ENCODE assay signal across 8 mouse cellular contexts in genomic region chr11:88069246-88069570, GRCm38 (mm10). TPM values are rescaled to one million over a fixed set of nuclear protein-coding genes. Genes with fewer than 3 reads are reported as not detected.
DNase-seq lines count a peak whose midpoint lies in the region; ATAC-seq and TF ChIP-seq lines count a peak whose summit lies in the region.

No protein-coding gene starts in this region.

- peak overlapping the region; percentile 100 for H3K4me3 ChIP-seq in kidney, postnatal 0 days (replicated peaks; ENCODE audit: low read depth, low read length)
- H3K4me3 ChIP-seq in cortical plate, adult 2 months (ENCODE audit: insufficient read depth, low read length), result peak overlapping the region; percentile 69
- H3K4me3 ChIP-seq in hindbrain, postnatal 0 days (ENCODE audit: low read length), result peak overlapping the region; percentile 99
- peak overlapping the region; percentile 85 for H3K4me3 ChIP-seq in myocyte

- no peaks in the 10 kb centered on the region for H3K27me3 ChIP-seq in kidney, postnatal 0 days (ENCODE audit: insufficient read depth, low read length)
- no peaks in the 10 kb centered on the region for H3K27me3 ChIP-seq in hindbrain, postnatal 0 days (ENCODE audit: insufficient read depth, low read length)
- H3K27me3 ChIP-seq in myocyte (ENCODE audit: control insufficient read depth, insufficient read depth, insufficient read length), result no peaks in the 10 kb centered on the region

- no peak for TF ChIP-seq CTCF in kidney, postnatal 0 days (IDR thresholded peaks at IDR 0.05; ENCODE audit: low read depth)
- TF ChIP-seq CTCF in cortical plate, adult 2 months (IDR thresholded peaks at IDR 0.05; ENCODE audit: extremely low read depth, insufficient read depth, low read length), result no peak
- TF ChIP-seq CTCF in hindbrain, postnatal 0 days (IDR thresholded peaks at IDR 0.05; ENCODE audit: low read depth), result no peak

- H3K9me3 ChIP-seq in kidney, postnatal 0 days (replicated peaks; ENCODE audit: low read length), result no peaks in the 10 kb centered on the region
- no peaks in the 10 kb centered on the region for H3K9me3 ChIP-seq in hindbrain, postnatal 0 days (ENCODE audit: low read length)

- H3K36me3 ChIP-seq in kidney, postnatal 0 days (ENCODE audit: insufficient read depth, low read length), result peaks cover 9% of the 10 kb centered on the region
- H3K36me3 ChIP-seq in hindbrain, postnatal 0 days (ENCODE audit: insufficient read depth, low read length), result peaks cover 6% of the 10 kb centered on the region; the same call in 1 of the 2 replicates
- peaks cover 8% of the 10 kb centered on the region for H3K36me3 ChIP-seq in myocyte (ENCODE audit: control insufficient read depth, insufficient read depth)

- peak overlapping the region; percentile 44 for H3ac ChIP-seq in myocyte (ENCODE audit: control insufficient read depth, insufficient read length)

- peak overlapping the region; percentile 90 for H3K4me2 ChIP-seq in kidney, postnatal 0 days (ENCODE audit: low read length)
- H3K4me2 ChIP-seq in hindbrain, postnatal 0 days (ENCODE audit: low read depth, low read length), result peak overlapping the region; percentile 97
- peak overlapping the region; percentile 97 for H3K4me2 ChIP-seq in myocyte (ENCODE audit: low read depth)

- H3K79me2 ChIP-seq in myocyte (ENCODE audit: control insufficient read depth, insufficient read depth), result peaks cover 58% of the 10 kb centered on the region

- no peak for TF ChIP-seq POLR2A in cortical plate, adult 2 months (IDR thresholded peaks at IDR 0.05; ENCODE audit: extremely low read depth, insufficient read depth, low read length)
- TF ChIP-seq POLR2A in myocyte (IDR thresholded peaks at IDR 0.05; ENCODE audit: insufficient read length, low read depth), result no peak

- peaks cover 24% of the 10 kb centered on the region for H3K4me1 ChIP-seq in kidney, postnatal 0 days (replicated peaks; ENCODE audit: insufficient read depth, low read length)
- H3K4me1 ChIP-seq in cortical plate, adult 2 months (ENCODE audit: control insufficient read depth, insufficient read depth, low read length), result peaks cover 3% of the 10 kb centered on the region
- H3K4me1 ChIP-seq in hindbrain, postnatal 0 days (ENCODE audit: insufficient read depth, low read length), result peaks cover 19% of the 10 kb centered on the region

- no peak for DNase-seq in kidney, postnatal 0 days (ENCODE audit: low spot score)
- DNase-seq in kidney, postnatal 25 days, result no peak
- no peak for DNase-seq in hindbrain, postnatal 0 days (ENCODE audit: low spot score)
- no peak for DNase-seq in spleen, adult 12 weeks (ENCODE audit: low spot score)
- DNase-seq in layer of hippocampus, adult 11-12 months (ENCODE audit: low spot score), result no peak
- no peak for DNase-seq in adipocyte (ENCODE audit: low spot score)

- peak overlapping the region; percentile 98 for H3K27ac ChIP-seq in kidney, postnatal 0 days
- H3K27ac ChIP-seq in cortical plate, adult 2 months (ENCODE audit: insufficient read depth, low read length), result no peak overlapping the region
- peak overlapping the region; percentile 97 for H3K27ac ChIP-seq in hindbrain, postnatal 0 days

- WGBS in kidney, postnatal 0 days, result under 1% methylated on average over 12 of the region's 12 CpGs
- under 1% methylated on average over 12 of the region's 12 CpGs for WGBS in hindbrain, postnatal 0 days

- no peak for ATAC-seq in kidney, postnatal 0 days (replicated peaks; ENCODE audit: low FRiP score, low read depth)
- no peak for ATAC-seq in hindbrain, postnatal 0 days

- peak overlapping the region; percentile 98 for H3K9ac ChIP-seq in kidney, postnatal 0 days (ENCODE audit: low read depth, low read length)
- H3K9ac ChIP-seq in hindbrain, postnatal 0 days (replicated peaks; ENCODE audit: low read length), result peak overlapping the region; percentile 97

TF ChIP-seq in myocyte, 11 proteins besides CTCF, POLR2A, EP300 and RAD21:
- TF ChIP-seq MAX (IDR thresholded peaks at IDR 0.05; ENCODE audit: low read depth), result no peak
- no peak for TF ChIP-seq E2F4 (IDR thresholded peaks at IDR 0.05; ENCODE audit: insufficient read depth)
- no peak for TF ChIP-seq POLR2AphosphoS2 (IDR thresholded peaks at IDR 0.05; ENCODE audit: insufficient read length, low read depth)
- no peak for TF ChIP-seq CEBPB (IDR thresholded peaks at IDR 0.05; ENCODE audit: insufficient read depth, poor library complexity, severe bottlenecking)
- no peak for TF ChIP-seq USF1 (IDR thresholded peaks at IDR 0.05; ENCODE audit: low read depth)
- TF ChIP-seq MYOD1 (IDR thresholded peaks at IDR 0.05; ENCODE audit: control insufficient read depth in 1 of 3, insufficient read length in 2 of 3, low read depth in 2 of 3), result no peak
- no peak for TF ChIP-seq SRF (IDR thresholded peaks at IDR 0.05; ENCODE audit: control insufficient read depth, insufficient read length, low read depth)
- TF ChIP-seq MYOG (IDR thresholded peaks at IDR 0.05; ENCODE audit: control insufficient read depth in 1 of 3, insufficient read depth in 1 of 3, insufficient read length in 2 of 3, low read depth in 2 of 3), result no peak
- TF ChIP-seq TCF12 (IDR thresholded peaks at IDR 0.05; ENCODE audit: insufficient read depth, poor library complexity, severe bottlenecking), result no peak
- no peak for TF ChIP-seq TCF3 (IDR thresholded peaks at IDR 0.05; ENCODE audit: insufficient read length, low read depth)
- no peak for TF ChIP-seq REST (IDR thresholded peaks at IDR 0.05; ENCODE audit: insufficient read depth, insufficient read length)

RNA-seq across cellular contexts. Expression of gene Vezf1, which starts 1.1 kb away (rescaled TPM):
- polyA plus RNA-seq in kidney, postnatal 0 days (2015; fragmentation: Nextera tagmentation; extraction: Ambion mirVana), result 38.8 and 39.8 TPM in 2 replicates
- 16.8 and 18.5 TPM in 2 replicates for polyA plus RNA-seq in cortical plate, adult 2 months (2012; rRNA removed)
- total RNA-seq in hindbrain, postnatal 0 days (2014; rRNA removed), result 32.7 and 33.5 TPM in 2 replicates
- 29.2 and 31.9 TPM in 2 replicates for polyA plus RNA-seq in hindbrain, postnatal 0 days (2015; fragmentation: Nextera tagmentation; extraction: Ambion mirVana)
- polyA plus RNA-seq in myocyte (2012; fragmentation: generic; extraction: Trizol), result 17.7 TPM

RNA-seq across cellular contexts. Expression of gene Srsf1, which starts 22.0 kb away (rescaled TPM):
- 187 and 206 TPM in 2 replicates for polyA plus RNA-seq in kidney, postnatal 0 days (2015; fragmentation: Nextera tagmentation; extraction: Ambion mirVana)
- polyA plus RNA-seq in cortical plate, adult 2 months (2012; rRNA removed), result 229 and 247 TPM in 2 replicates
- total RNA-seq in hindbrain, postnatal 0 days (2014; rRNA removed), result 277 and 332 TPM in 2 replicates
- 124 and 130 TPM in 2 replicates for polyA plus RNA-seq in hindbrain, postnatal 0 days (2015; fragmentation: Nextera tagmentation; extraction: Ambion mirVana)
- 69.9 TPM for polyA plus RNA-seq in myocyte (2012; fragmentation: generic; extraction: Trizol)

RNA-seq across cellular contexts. Expression of gene Cuedc1, which starts 28.6 kb away (rescaled TPM):
- 16.4 and 19.4 TPM in 2 replicates for polyA plus RNA-seq in kidney, postnatal 0 days (2015; fragmentation: Nextera tagmentation; extraction: Ambion mirVana)
- 22.3 and 23.9 TPM in 2 replicates for polyA plus RNA-seq in cortical plate, adult 2 months (2012; rRNA removed)
- total RNA-seq in hindbrain, postnatal 0 days (2014; rRNA removed), result 33.6 and 44.6 TPM in 2 replicates
- 35.8 and 40.9 TPM in 2 replicates for polyA plus RNA-seq in hindbrain, postnatal 0 days (2015; fragmentation: Nextera tagmentation; extraction: Ambion mirVana)
- polyA plus RNA-seq in myocyte (2012; fragmentation: generic; extraction: Trizol), result 40.8 TPM
